Mouse (Mus musculus): ENCODE results near the gene Rasa4. TPM values are rescaled to one million over a fixed set of nuclear protein-coding genes. Genes with fewer than 3 reads are reported as not detected.

The Rasa4 gene
- polyA plus RNA-seq, 1 experiment from 2014 or later, result 2.1 TPM

DNA sequence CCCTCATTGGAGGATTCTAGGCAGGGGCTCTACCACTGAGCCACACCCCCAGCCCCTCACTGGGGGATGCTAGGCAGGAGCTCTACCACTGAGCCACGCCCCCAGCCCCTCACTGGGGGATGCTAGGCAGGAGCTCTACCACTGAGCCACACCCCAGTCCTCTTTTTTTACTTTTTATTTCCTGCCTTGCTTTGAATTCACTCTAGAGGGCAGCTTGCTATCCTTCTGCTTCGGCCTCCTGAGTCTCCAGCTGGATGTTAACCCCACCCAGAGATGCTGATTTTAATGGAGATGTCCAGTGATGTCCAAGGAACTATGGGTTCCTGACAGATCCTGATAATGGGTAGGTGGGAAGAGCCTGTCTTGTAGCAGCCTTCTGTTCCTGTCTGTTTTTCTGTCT is 14.3 kb upstream of the Rasa4 start:
- peaks cover 4% of the 10 kb centered on the region; the same call in 1 of the 2 replicates for H3K27me3 ChIP-seq
- H3K4me3 ChIP-seq (replicated peaks), result no peak overlapping the region
- H3K9me3 ChIP-seq (replicated peaks), result no peaks in the 10 kb centered on the region
- WGBS (ENCODE audit: insufficient replicate concordance), result 37% methylated on average over 2 of the region's 2 CpGs
- no peak overlapping the region for H3K27ac ChIP-seq (replicated peaks)
- no peak overlapping the region for H3K4me2 ChIP-seq
- no peaks in the 10 kb centered on the region for H3K36me3 ChIP-seq (replicated peaks)
- no peaks in the 10 kb centered on the region for H3K4me1 ChIP-seq (replicated peaks)
- no peak for ATAC-seq (ENCODE audit: insufficient read depth)
- H3K9ac ChIP-seq, result no peak overlapping the region

DNA sequence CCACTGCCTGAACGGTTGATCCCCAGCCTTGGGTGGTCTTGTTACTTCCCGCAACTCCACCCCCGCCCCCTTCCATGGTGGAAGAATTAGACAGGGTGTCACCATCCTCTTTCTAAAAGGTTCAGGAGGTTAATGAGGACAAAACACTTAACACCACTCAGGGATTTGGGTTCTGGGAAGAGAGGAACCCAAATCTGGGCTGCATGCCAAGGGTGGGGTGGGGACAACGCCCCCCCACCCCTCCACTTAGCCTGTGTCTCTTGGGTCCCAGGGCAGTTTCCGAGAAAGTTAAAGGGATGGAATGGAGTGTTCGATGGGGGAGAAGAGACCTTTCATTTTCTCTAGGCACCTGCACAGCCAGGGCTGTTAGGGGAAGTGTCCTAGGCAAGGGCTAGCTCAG is 10.7 kb upstream of the Rasa4 start:
- peaks cover 10% of the 10 kb centered on the region for H3K27me3 ChIP-seq
- no peaks in the 10 kb centered on the region for H3K36me3 ChIP-seq (replicated peaks)
- H3K9ac ChIP-seq, result no peak overlapping the region
- no peak overlapping the region for H3K27ac ChIP-seq (replicated peaks)
- no peaks in the 10 kb centered on the region for H3K9me3 ChIP-seq (replicated peaks)
- no peak overlapping the region for H3K4me2 ChIP-seq
- WGBS (ENCODE audit: insufficient replicate concordance), result 61% methylated on average over 6 of the region's 6 CpGs
- no peak for ATAC-seq (ENCODE audit: insufficient read depth)
- H3K4me3 ChIP-seq (replicated peaks), result no peak overlapping the region
- no peaks in the 10 kb centered on the region for H3K4me1 ChIP-seq (replicated peaks)

DNA sequence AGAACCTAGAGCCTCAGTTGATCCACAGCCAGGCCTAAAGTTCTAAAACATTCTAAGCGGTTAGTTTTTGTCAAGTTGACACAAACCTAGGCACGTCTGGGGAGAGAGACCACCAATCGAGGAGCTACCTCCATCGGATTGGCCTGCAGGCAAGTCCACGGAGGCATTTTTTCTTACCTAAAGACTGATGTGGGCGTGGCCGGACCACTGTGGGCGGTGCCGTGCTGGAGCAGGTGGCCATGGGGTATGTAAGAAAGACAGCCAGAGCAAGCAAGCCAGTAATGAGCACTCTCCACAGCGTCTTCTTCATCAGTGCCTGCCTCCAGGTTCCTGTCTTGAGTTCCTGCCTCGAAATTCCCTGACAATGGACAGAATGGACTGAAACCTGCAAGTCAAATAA is 10.2 kb upstream of the Rasa4 start:
- no peaks in the 10 kb centered on the region for H3K4me1 ChIP-seq (replicated peaks)
- H3K36me3 ChIP-seq (replicated peaks), result no peaks in the 10 kb centered on the region
- no peaks in the 10 kb centered on the region for H3K9me3 ChIP-seq (replicated peaks)
- no peak overlapping the region for H3K9ac ChIP-seq
- no peak overlapping the region for H3K4me3 ChIP-seq (replicated peaks)
- no peak overlapping the region for H3K4me2 ChIP-seq
- no peak for ATAC-seq (ENCODE audit: insufficient read depth)
- 51% methylated on average over 11 of the region's 11 CpGs for WGBS (ENCODE audit: insufficient replicate concordance)
- H3K27me3 ChIP-seq, result peaks cover 10% of the 10 kb centered on the region
- H3K27ac ChIP-seq (replicated peaks), result no peak overlapping the region

DNA sequence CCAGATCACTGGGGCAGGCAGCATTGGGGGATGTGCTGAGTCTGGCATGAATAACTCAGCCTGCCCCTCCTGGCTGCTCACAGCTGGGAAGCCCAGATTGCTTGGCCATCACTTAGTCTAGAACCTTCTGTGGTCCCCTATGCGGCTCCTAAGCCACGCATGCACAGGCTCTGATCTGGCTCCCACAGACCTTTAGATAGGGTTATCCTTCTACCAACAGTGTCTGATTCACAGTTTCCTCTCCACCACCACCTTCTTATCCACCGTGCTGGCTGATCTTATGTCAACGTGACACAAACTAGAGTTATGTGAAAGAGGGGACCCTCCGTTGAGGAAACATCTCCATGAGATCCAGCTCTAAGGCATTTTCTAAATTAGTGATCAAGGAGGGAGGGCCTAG is 8.6 kb upstream of the Rasa4 start:
- Histone ChIP-seq H3K4me1 (replicated peaks) (no peaks in the 10 kb centered on the region), H3K36me3 (replicated peaks) (no peaks in the 10 kb centered on the region), H3K27me3 (peaks cover 10% of the 10 kb centered on the region), H3K4me2 (no peak overlapping the region), H3K27ac (replicated peaks) (no peak overlapping the region), H3K9ac (no peak overlapping the region), H3K4me3 (replicated peaks) (no peak overlapping the region), H3K9me3 (replicated peaks) (no peaks in the 10 kb centered on the region)
- 41% methylated on average over 5 of the region's 5 CpGs for WGBS (ENCODE audit: insufficient replicate concordance)
- no peak for ATAC-seq (ENCODE audit: insufficient read depth)

DNA sequence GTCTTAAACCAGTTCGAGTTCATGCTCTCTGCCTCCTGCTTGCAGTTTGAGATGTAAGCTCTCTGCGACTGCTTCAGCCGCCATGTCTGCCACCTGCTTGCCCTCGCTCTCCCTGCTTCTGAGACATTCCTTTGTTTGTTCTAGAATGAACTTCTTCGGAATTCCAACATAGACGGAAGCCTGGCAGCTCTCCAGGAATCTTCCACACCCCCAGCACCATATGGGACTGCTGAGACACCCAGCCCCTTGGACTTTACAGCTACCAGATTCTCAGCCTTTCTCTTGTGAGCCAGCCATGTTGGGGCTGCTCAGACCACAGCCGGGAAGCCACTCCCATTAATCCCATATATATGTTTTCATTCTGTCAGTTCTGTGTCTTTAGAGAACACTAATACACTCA is 7.4 kb upstream of the Rasa4 start:
- H3K4me1 ChIP-seq (replicated peaks), result no peaks in the 10 kb centered on the region
- no peak overlapping the region for H3K9ac ChIP-seq
- no peaks in the 10 kb centered on the region for H3K36me3 ChIP-seq (replicated peaks)
- ATAC-seq (ENCODE audit: insufficient read depth), result no peak
- 55% methylated on average over 7 of the region's 7 CpGs for WGBS (ENCODE audit: insufficient replicate concordance)
- H3K4me2 ChIP-seq, result no peak overlapping the region
- no peak overlapping the region for H3K27ac ChIP-seq (replicated peaks)
- peaks cover 10% of the 10 kb centered on the region for H3K27me3 ChIP-seq
- H3K4me3 ChIP-seq (replicated peaks), result no peak overlapping the region
- no peaks in the 10 kb centered on the region for H3K9me3 ChIP-seq (replicated peaks)

DNA sequence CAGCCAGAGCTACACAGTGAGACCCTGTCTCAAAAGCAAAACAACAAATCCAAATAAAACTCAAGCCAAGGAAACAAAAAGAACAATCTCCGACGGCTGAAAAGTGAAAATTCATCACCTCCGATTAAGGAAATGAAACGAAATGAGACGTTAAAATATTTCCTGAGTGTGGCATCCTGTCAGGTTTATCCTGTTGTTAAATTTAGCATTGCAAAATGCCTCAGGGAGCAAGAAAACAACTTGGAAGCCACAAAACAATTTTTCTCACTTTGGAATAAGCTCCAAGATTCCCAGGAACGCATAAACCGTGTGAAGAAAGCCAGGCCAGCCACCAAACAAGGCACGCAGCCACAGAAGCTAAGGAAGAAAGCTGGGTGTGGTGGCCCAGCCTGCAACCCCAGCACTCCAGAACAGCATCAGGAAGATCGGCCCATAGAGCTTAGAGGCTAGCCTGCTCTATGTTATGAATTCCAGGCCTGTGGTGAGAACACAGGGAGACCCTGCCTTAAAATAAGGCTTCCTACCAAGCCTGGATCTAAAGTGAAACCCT is 6.6 kb upstream of the Rasa4 start:
- no peaks in the 10 kb centered on the region for H3K36me3 ChIP-seq (replicated peaks)
- no peak overlapping the region for H3K4me3 ChIP-seq (replicated peaks)
- no peaks in the 10 kb centered on the region for H3K4me1 ChIP-seq (replicated peaks)
- no peak for ATAC-seq (ENCODE audit: insufficient read depth)
- H3K27me3 ChIP-seq, result peaks cover 10% of the 10 kb centered on the region
- H3K9ac ChIP-seq, result no peak overlapping the region
- no peaks in the 10 kb centered on the region for H3K9me3 ChIP-seq (replicated peaks)
- whole genome bisulfite sequencing (ENCODE audit: insufficient replicate concordance), result 50% methylated on average over 9 of the region's 9 CpGs
- no peak overlapping the region for H3K4me2 ChIP-seq
- H3K27ac ChIP-seq (replicated peaks), result no peak overlapping the region

DNA sequence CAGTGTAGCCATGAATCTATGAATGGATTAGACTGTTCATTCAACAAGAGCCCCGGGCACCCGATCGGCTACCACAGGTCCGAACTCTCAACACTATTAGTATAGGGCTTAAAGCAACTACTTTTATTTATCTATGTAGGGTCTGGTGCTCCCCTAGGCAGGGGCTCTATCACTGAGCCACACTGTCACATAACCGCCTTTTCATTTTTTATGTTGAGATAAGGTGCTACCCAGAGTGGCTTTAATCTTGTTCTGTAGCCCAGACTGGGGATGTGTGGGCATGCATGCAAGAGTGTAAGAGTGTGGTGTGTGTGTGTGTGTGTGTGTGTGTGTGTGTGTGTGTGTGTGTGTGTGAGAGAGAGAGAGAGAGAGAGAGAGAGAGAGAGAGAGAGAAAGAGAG is 5.6 kb upstream of the Rasa4 start:
- 69% methylated on average over 5 of the region's 5 CpGs for WGBS (ENCODE audit: insufficient replicate concordance)
- no peak overlapping the region for H3K4me3 ChIP-seq (replicated peaks)
- H3K4me2 ChIP-seq, result no peak overlapping the region
- no peak for ATAC-seq (ENCODE audit: insufficient read depth)
- H3K27me3 ChIP-seq, result peaks cover 17% of the 10 kb centered on the region
- peaks cover under 1% of the 10 kb centered on the region for H3K4me1 ChIP-seq (replicated peaks)
- H3K27ac ChIP-seq (replicated peaks), result no peak overlapping the region
- H3K9me3 ChIP-seq (replicated peaks), result no peaks in the 10 kb centered on the region
- H3K9ac ChIP-seq, result no peak overlapping the region
- no peaks in the 10 kb centered on the region for H3K36me3 ChIP-seq (replicated peaks)

DNA sequence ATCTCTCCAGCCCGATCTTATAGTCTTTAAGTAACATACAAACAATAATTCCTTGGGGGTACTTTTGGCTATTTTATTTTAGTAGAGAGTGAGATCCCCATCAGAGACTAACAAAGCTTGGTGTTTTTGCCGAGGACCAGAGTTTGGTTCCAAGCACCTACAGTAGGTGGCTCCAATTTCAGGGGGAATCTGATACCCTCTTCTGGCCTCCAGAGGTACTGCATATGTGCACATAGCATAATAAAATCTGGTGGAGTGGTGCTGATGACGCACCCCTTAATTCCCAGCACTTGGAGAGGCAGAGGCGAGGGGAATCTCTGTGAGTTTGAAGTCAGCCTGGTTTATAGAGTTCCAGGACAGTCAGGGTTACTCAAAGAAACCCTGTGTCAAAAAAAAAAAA is 1.4 kb upstream of the Rasa4 start:
- no peak overlapping the region for H3K4me3 ChIP-seq (replicated peaks)
- H3K27me3 ChIP-seq, result peaks cover 34% of the 10 kb centered on the region
- no peaks in the 10 kb centered on the region for H3K9me3 ChIP-seq (replicated peaks)
- no peak overlapping the region for H3K4me2 ChIP-seq
- WGBS (ENCODE audit: insufficient replicate concordance), result 52% methylated on average over 4 of the region's 4 CpGs
- H3K36me3 ChIP-seq (replicated peaks), result no peaks in the 10 kb centered on the region
- no peak overlapping the region for H3K27ac ChIP-seq (replicated peaks)
- no peak overlapping the region for H3K9ac ChIP-seq
- no peak for ATAC-seq (ENCODE audit: insufficient read depth)
- H3K4me1 ChIP-seq (replicated peaks), result peaks cover 22% of the 10 kb centered on the region

DNA sequence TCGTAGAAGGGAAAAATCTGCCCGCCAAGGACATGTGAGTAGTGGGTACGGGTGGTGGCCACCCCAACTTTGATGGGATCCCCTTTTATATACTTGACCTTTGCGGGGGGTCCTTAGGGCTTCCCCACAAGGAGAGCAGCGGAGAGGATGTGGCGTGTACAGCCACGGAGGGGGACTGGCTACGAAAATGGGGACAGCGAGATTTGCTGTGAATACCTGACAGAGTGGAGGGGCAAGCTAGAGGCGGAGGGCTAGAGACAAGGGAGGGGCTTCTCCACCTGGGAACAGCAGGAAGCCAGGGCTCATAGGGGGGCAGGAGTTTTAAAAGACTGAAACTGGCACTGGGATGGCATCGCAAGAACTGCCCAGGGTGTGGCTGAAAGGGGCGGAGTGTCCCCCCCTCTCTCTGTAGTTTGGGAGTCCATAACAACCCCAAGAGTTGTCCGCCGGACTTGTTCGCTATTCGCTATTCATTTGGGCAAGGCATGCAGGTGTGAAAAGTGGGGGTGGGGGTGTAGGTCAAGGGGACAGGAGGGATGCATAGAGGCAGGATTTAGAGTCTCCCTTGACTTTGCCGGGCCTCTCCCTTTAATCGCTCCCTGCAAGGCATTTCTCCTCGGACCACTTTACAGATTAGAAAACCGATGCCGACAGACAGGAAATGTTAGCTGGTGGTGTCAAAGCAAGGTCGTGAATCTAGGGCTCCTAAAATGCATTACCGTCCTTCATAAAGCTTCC is 597 bp downstream of the Rasa4 start:
- Histone ChIP-seq H3K4me1 (replicated peaks) (peaks cover 29% of the 10 kb centered on the region), H3K27me3 (peaks cover 41% of the 10 kb centered on the region), H3K4me3 (replicated peaks) (peak overlapping the region; percentile 54), H3K36me3 (replicated peaks) (no peaks in the 10 kb centered on the region), H3K4me2 (peak overlapping the region; percentile 85), H3K9ac (peak overlapping the region; percentile 35; the same call in 1 of the 2 replicates), H3K27ac (replicated peaks) (no peak overlapping the region), H3K9me3 (replicated peaks) (no peaks in the 10 kb centered on the region)
- 3% methylated on average over 23 of the region's 23 CpGs for WGBS (ENCODE audit: insufficient replicate concordance)
- peak; percentile 2; the same call in 1 of the 2 replicates for ATAC-seq (ENCODE audit: insufficient read depth)

DNA sequence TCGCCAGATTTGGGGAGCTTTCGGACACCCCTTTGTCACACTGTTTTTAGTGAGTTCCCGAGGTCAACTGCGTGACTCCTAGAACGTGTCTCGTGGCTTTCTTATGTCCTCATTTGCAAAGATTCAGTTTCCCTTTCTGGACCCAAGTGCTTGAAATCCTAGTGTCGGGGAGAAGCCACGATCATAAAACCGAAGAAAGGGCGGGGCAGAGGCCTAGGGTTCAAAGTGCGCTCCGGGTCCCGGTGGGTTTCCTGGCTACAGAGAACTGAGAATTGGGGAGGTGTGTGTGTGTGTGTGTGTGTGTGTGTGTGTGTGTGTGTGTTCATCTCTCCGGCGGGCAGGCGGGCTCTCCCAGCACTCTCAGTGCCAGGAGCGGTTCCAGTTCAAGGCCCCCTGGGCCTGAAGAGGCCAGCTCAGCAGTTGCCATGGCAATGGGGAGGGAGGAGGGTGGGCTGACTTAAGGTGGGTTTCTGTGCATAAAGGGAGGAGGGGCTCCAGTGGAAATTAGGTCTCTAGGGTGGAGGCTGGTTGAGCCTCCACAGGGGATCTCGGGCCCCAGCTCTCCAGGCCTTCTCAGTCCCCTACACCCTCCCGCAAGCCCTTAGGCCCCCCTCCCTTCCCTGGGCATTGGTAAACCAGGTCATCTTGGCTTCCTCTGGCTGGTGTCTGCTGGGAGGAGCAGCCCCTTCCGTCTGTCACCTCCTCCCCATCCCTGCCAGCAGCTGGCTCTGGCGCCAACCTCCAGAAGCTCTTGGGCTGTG is 1.4 kb downstream of the Rasa4 start:
- Histone ChIP-seq H3K4me3 (replicated peaks) (peak overlapping the region; percentile 54; the same call in 1 of the 2 replicates), H3K27me3 (peaks cover 42% of the 10 kb centered on the region), H3K4me1 (replicated peaks) (peaks cover 29% of the 10 kb centered on the region), H3K9me3 (replicated peaks) (no peaks in the 10 kb centered on the region), H3K36me3 (replicated peaks) (no peaks in the 10 kb centered on the region), H3K27ac (replicated peaks) (no peak overlapping the region), H3K4me2 (peak overlapping the region; percentile 85), H3K9ac (no peak overlapping the region)
- 29% methylated on average over 21 of the region's 21 CpGs for WGBS (ENCODE audit: insufficient replicate concordance)
- ATAC-seq (ENCODE audit: insufficient read depth), result no peak

DNA sequence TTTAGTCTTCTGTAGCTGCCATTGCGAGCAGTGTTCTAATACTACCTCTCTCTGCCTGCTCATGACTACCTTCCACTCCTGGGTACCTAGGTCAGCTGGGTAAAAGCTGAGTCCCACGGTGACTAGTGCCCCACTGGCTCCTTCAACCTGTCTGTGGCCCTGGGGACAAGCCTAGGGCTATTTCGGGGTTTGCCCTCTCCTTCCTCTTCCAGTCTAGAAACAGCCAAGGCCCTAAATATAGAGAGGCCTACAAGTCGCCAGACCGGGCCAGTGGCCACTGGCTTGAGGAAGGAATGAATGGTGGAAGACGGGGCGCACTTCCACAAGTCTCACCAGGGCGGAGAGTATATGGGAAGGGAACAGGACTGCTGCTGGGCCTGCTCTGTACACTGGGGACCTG is 2.6 kb downstream of the Rasa4 start:
- Histone ChIP-seq H3K27me3 (peaks cover 42% of the 10 kb centered on the region), H3K4me1 (replicated peaks) (peaks cover 29% of the 10 kb centered on the region), H3K4me3 (replicated peaks) (no peak overlapping the region), H3K4me2 (no peak overlapping the region), H3K9me3 (replicated peaks) (no peaks in the 10 kb centered on the region), H3K9ac (no peak overlapping the region), H3K27ac (replicated peaks) (no peak overlapping the region), H3K36me3 (replicated peaks) (no peaks in the 10 kb centered on the region)
- ATAC-seq (ENCODE audit: insufficient read depth), result no peak
- WGBS (ENCODE audit: insufficient replicate concordance), result 63% methylated on average over 8 of the region's 8 CpGs
